In the genomic region with DNA sequence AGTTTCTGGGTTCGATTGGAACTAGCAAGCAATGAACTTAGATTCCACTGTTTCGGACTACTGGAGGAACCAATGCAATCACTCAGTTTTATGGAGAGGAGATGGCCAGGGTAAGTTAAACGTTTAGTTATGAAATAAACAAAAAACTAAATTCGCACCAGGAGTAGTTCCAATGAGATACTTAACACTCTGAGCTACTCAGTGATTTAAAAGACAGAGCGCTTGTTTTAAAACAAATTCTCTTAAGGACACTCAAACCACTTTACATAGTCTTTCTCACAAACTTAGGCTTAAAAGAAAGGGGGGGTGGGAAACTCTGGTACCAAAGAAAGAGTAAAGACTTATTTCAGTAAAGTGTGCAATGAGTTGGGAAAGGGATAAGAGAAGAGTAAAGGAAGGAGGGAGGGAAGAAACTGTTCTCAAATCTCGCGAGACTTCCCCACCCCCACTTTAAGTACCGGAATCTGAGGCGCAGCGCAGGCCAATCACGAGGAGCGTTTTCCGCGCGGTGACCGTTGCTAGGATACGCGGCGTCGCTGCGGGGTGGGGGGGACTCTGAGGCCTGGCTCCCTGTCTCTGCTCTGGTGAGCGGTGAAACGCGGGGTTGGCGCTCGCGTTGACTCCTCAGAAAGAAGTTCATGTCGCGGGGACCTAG, we compare ENCODE assay signal across 8 mouse cellular contexts. TPM values are rescaled to one million over a fixed set of nuclear protein-coding genes. Genes with fewer than 3 reads are reported as not detected.
A peak's percentile ranks its signal among the peaks of the same experiment; 100 is the strongest.
DNase-seq lines count a peak whose midpoint lies in the region; ATAC-seq and TF ChIP-seq lines count a peak whose summit lies in the region.

Gene Ift74 (plus strand): TSS at position 520 of the 655 bp plus-strand sequence.

- no peaks in the 10 kb centered on the region for H3K9me3 ChIP-seq in kidney, embryonic 14.5 days (ENCODE audit: control insufficient read depth, low read length)
- no peaks in the 10 kb centered on the region for H3K9me3 ChIP-seq in limb, embryonic 15.5 days

- peak within 1 kb of the TSS; percentile 69 for H3K4me2 ChIP-seq in kidney, embryonic 14.5 days (replicated peaks; ENCODE audit: low read depth, low read length)
- H3K4me2 ChIP-seq in limb, embryonic 15.5 days: peak within 1 kb of the TSS; percentile 59

- DNase-seq in A20 (ENCODE audit: low read depth, low spot score): peak; percentile 96
- peak; percentile 91 to 93 for DNase-seq in heart, adult 9 months (ENCODE audit: low spot score in 2 of 2)
- peak; percentile 69 to 70 for DNase-seq in monocyte, adult 2 months (ENCODE audit: low read depth in 1 of 2, low spot score in 2 of 2)
- peak; percentile 88 to 92 for DNase-seq in spleen, postnatal 36 days (ENCODE audit: low spot score in 2 of 2)

- no peak for TF ChIP-seq POLR2A in bone marrow macrophage, adult 2 months (IDR thresholded peaks at IDR 0.05; ENCODE audit: borderline replicate concordance, low read depth, low read length)
- peak; percentile 77 for TF ChIP-seq POLR2A in embryonic fibroblast, embryonic 13.5 days (IDR thresholded peaks at IDR 0.05; ENCODE audit: low read depth, low read length)

- TF ChIP-seq CTCF in bone marrow macrophage, adult 2 months (IDR thresholded peaks at IDR 0.05; ENCODE audit: low read depth, low read length): no peak
- no peak for TF ChIP-seq CTCF in embryonic fibroblast, embryonic 13.5 days (IDR thresholded peaks at IDR 0.05; ENCODE audit: borderline replicate concordance, insufficient read depth, low read length)

- H3K9ac ChIP-seq in kidney, embryonic 14.5 days (ENCODE audit: low read depth, low read length): peak within 1 kb of the TSS; percentile 79
- peak within 1 kb of the TSS; percentile 72 for H3K9ac ChIP-seq in limb, embryonic 15.5 days

- H3K27ac ChIP-seq in bone marrow macrophage, adult 2 months (ENCODE audit: insufficient read depth, low read depth, low read length): no peak within 1 kb of the TSS
- H3K27ac ChIP-seq in embryonic fibroblast, embryonic 13.5 days (ENCODE audit: insufficient read depth, low read length): peak within 1 kb of the TSS; percentile 73
- H3K27ac ChIP-seq in kidney, embryonic 14.5 days (ENCODE audit: low read depth, low read length): peak within 1 kb of the TSS; percentile 81
- H3K27ac ChIP-seq in limb, embryonic 15.5 days: peak within 1 kb of the TSS; percentile 84

- H3K4me3 ChIP-seq in bone marrow macrophage, adult 2 months (ENCODE audit: insufficient read depth, low read length): peak within 1 kb of the TSS; percentile 77
- H3K4me3 ChIP-seq in embryonic fibroblast, embryonic 13.5 days (ENCODE audit: insufficient read depth, low read length): peak within 1 kb of the TSS; percentile 82
- H3K4me3 ChIP-seq in kidney, embryonic 14.5 days (ENCODE audit: low read length): peak within 1 kb of the TSS; percentile 72
- peak within 1 kb of the TSS; percentile 70 for H3K4me3 ChIP-seq in limb, embryonic 15.5 days

- ATAC-seq in kidney, embryonic 14.5 days (ENCODE audit: low FRiP score, low TSS enrichment): peak; percentile 100
- ATAC-seq in limb, embryonic 15.5 days (ENCODE audit: insufficient number of reproducible peaks, low FRiP score, low TSS enrichment, low read depth): peak; percentile 99

- 2% methylated on average over 29 of the region's 29 CpGs for WGBS in kidney, embryonic 14.5 days
- WGBS in limb, embryonic 15.5 days: 3% methylated on average over 29 of the region's 29 CpGs

- H3K4me1 ChIP-seq in bone marrow macrophage, adult 2 months (ENCODE audit: control insufficient read depth, insufficient read depth, low read length): peaks cover 3% of the 10 kb centered on the region
- no peaks in the 10 kb centered on the region for H3K4me1 ChIP-seq in embryonic fibroblast, embryonic 13.5 days (ENCODE audit: control insufficient read depth, insufficient read depth, low read length)
- peaks cover 6% of the 10 kb centered on the region; the same call in 1 of the 2 replicates for H3K4me1 ChIP-seq in kidney, embryonic 14.5 days (ENCODE audit: control insufficient read depth, insufficient read depth, low read length)
- H3K4me1 ChIP-seq in limb, embryonic 15.5 days: peaks cover 4% of the 10 kb centered on the region; the same call in 1 of the 2 replicates

- no peaks in the 10 kb centered on the region for H3K36me3 ChIP-seq in kidney, embryonic 14.5 days (ENCODE audit: control insufficient read depth, insufficient read depth, low read length)
- no peaks in the 10 kb centered on the region for H3K36me3 ChIP-seq in limb, embryonic 15.5 days

- no peaks in the 10 kb centered on the region for H3K27me3 ChIP-seq in kidney, embryonic 14.5 days (ENCODE audit: control insufficient read depth, insufficient read depth, low read length)
- H3K27me3 ChIP-seq in limb, embryonic 15.5 days: no peaks in the 10 kb centered on the region

RNA-seq across cellular contexts. Expression of gene Ift74, which starts in this region (rescaled TPM):
- 10.7 and 11.0 TPM in 2 replicates for polyA plus RNA-seq in bone marrow macrophage, adult 2 months (2012; ENCODE audit: insufficient read depth, insufficient read length, missing spikeins)
- polyA plus RNA-seq in embryonic fibroblast, embryonic 13.5 days (2011; ENCODE audit: insufficient read length, low read depth, missing spikeins): 29.3 and 36.1 TPM in 2 replicates
- polyA plus RNA-seq in kidney, embryonic 14.5 days (2014; fragmentation: Nextera tagmentation; extraction: Ambion mirVana): 51.7 and 64.6 TPM in 2 replicates
- 27.2 and 30.4 TPM in 2 replicates for polyA plus RNA-seq in limb, embryonic 15.5 days (2015; fragmentation: Nextera tagmentation; extraction: Ambion mirVana)
